Mouse (Mus musculus) midbrain, embryonic 10.5 days (tissue): ENCODE measurements around the gene Shank1. TPM values are rescaled to one million over a fixed set of nuclear protein-coding genes. Genes with fewer than 3 reads are reported as not detected.

Experiments
- DNase-seq: peaks from one replicate; pipeline ENCODE4 v3.0.0-alpha.2; 2017; ENCODE audit warnings: low spot score
- H3K27ac ChIP-seq: fragments of 300-500 bp; sonication (generic); replicated peaks from 2 replicates; pipeline ENCODE4 v1.5.1; 2016; ENCODE audit warnings: mild to moderate bottlenecking
- H3K27me3 ChIP-seq: fragments of 300-500 bp; sonication (generic); 2 replicates; pipeline ENCODE4 v1.6.1; 2016; ENCODE audit warnings: low read depth, mild to moderate bottlenecking; ENCODE audit not compliant: poor library complexity, severe bottlenecking
- H3K36me3 ChIP-seq: fragments of 300-500 bp; sonication (generic); 2 replicates; pipeline ENCODE4 v1.6.1; 2016; ENCODE audit warnings: mild to moderate bottlenecking, moderate library complexity
- H3K4me1 ChIP-seq: fragments of 300-500 bp; sonication (generic); 2 replicates; pipeline ENCODE4 v1.6.1; 2016
- H3K4me3 ChIP-seq: fragments of 300-500 bp; sonication (generic); 2 replicates; pipeline ENCODE4 v1.5.1; 2016; ENCODE audit warnings: mild to moderate bottlenecking, moderate library complexity
- H3K9me3 ChIP-seq: fragments of 300-500 bp; sonication (generic); replicated peaks from 2 replicates; pipeline ENCODE4 v1.6.1; 2016; ENCODE audit warnings: mild to moderate bottlenecking
- WGBS: fragments of 180-500 bp; shearing (Covaris S2); methylation state at CpG from one replicate; pipeline ENCODE4 v1.1.7; 2016; 5-methylcytosine and 5-hydroxymethylcytosine counted together
- polyA plus RNA-seq: library from polyadenylated mRNA; unstranded; fragments of >200 nt; fragmentation: Nextera tagmentation; extraction: Ambion mirVana; gene quantifications from 2 replicates; pipeline ENCODE4 v1.2.1, GENCODE M21; 2016

The Shank1 gene
- polyA plus RNA-seq, 1 experiment from 2014 or later, result 1.5 TPM

DNA sequence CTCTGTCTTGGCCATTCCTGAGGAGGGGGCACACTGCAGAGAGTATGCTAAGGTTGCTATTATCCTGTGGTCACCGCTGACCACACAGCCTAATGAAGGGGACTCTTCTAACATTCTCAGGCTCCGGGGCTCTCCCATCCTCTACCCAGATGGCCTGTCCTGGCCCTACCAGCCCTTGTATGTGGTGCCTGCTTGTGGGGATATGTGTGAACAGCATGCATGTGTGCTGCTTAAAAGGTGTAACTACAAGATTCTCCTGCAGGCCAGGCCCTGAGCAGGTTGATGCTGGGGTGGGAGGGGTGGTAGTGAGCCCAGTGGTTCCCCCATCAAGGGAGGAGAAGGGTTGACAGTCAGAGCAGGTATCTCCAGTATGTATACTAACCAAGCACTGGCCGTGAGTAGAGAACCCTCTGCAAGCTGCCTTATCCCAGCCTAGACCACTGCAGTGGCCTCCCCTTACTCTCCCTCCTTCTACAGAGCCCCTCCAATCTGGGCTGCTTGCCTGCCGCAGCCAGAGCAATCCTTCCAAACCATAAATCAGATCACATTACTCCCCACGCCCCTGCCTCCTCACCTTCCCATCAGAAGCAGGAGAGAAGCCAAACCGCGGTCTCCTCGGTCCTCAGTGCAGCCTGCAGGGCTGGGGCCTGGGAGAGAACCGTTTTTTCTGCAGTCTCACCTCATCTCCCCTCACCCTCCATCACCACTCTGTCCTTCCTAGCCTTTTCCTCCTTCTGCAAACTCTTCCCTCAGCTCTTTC, 2.6 kb upstream of the Shank1 start:
- 53% methylated on average over 9 of the region's 9 CpGs for WGBS
- Histone ChIP-seq H3K27me3 (peaks cover 64% of the 10 kb centered on the region), H3K36me3 (no peaks in the 10 kb centered on the region), H3K4me1 (peaks cover 61% of the 10 kb centered on the region), H3K27ac (no peak overlapping the region), H3K9me3 (no peaks in the 10 kb centered on the region), H3K4me3 (no peak overlapping the region)
- DNase-seq, result no peak

DNA sequence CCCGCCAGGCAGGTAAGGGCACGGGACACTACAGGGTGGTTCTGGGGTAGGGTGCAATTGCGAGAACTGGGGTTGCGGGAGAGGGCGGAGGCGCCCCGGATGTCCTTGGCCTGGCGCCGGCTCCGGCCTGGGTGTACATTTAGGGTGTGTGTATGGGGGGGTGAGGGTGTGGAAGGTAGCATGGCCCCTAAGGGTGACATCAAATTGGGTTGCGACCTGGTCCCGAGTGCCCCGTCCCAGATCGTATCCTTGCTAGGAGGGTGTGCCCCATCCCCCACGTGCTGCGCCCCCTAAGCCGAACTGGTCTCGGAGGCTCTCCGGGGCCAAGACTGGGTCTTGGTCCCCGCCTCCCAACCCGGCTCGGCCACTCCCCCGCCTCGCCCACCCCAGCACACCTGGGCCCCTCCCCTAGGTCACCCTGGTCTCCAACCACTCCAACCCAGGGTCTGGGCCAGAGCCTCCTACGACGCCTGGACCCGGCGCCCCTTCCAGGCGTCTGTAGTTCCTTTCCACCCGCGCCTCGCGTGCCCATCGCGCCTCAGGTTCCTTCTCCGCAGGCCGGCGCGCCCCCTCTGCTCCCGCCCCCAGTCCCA, 328 bp downstream of the Shank1 start:
- H3K27me3 ChIP-seq, result peaks cover 72% of the 10 kb centered on the region
- 0% methylated on average over 40 of the region's 40 CpGs for WGBS
- peak overlapping the region; percentile 91 for H3K27ac ChIP-seq

GRCm38 (mm10) chr7:44310878-44311712, 1.0 kb downstream of the Shank1 start:
- WGBS, result under 1% methylated on average over 38 of the region's 38 CpGs
- Histone ChIP-seq H3K27ac (peak overlapping the region; percentile 91), H3K4me3 (peak overlapping the region; percentile 70), H3K9me3 (no peaks in the 10 kb centered on the region), H3K27me3 (peaks cover 71% of the 10 kb centered on the region), H3K4me1 (peaks cover 39% of the 10 kb centered on the region), H3K36me3 (peaks cover 14% of the 10 kb centered on the region)
- DNase-seq, result peak; percentile 71

More for the DNA sequence above, 328 bp downstream of the Shank1 start:
- H3K4me3 ChIP-seq, result peak overlapping the region; percentile 70
- H3K9me3 ChIP-seq, result no peaks in the 10 kb centered on the region
- peaks cover 12% of the 10 kb centered on the region for H3K36me3 ChIP-seq
- H3K4me1 ChIP-seq, result peaks cover 46% of the 10 kb centered on the region
- no peak for DNase-seq

DNA sequence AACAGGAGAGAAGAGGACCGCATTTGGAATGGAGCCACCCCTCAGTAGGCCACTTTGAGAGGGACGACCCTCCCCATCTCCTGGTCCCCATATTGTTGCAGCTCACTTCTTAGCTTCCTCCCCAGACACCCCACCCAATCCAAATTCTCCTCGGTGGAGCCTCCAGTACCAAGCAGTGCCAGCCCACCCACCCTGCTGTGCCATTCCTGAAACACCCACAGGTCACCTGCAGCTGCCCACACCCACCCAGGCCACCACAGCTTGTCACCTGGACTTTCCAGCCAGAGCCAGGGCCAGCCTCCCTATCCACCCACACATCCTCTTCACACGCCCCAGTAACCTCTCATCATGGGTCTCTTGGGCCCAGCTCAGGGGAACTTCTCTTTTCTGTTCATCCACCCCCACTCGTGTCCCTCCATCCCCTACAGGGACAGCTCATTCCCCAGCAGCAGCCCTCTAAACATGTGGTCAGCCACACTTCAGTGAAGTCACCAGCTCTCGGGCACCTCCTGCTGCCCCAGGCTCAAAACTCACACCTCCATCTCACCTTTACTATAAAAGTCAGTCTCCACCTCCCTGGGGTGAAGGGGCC, 1.8 kb downstream of the Shank1 start:
- peaks cover 64% of the 10 kb centered on the region for H3K27me3 ChIP-seq
- DNase-seq, result no peak
- peak overlapping the region; percentile 91 for H3K27ac ChIP-seq
- H3K9me3 ChIP-seq, result no peaks in the 10 kb centered on the region
- H3K4me3 ChIP-seq, result peak overlapping the region; percentile 70
- 12% methylated on average over 6 of the region's 6 CpGs for WGBS
- H3K36me3 ChIP-seq, result peaks cover 18% of the 10 kb centered on the region
- H3K4me1 ChIP-seq, result peaks cover 32% of the 10 kb centered on the region

- Histone ChIP-seq H3K4me1 (peaks cover 30% of the 10 kb centered on the region), H3K36me3 (peaks cover 18% of the 10 kb centered on the region), H3K4me3 (no peak overlapping the region), H3K27me3 (peaks cover 57% of the 10 kb centered on the region), H3K9me3 (no peaks in the 10 kb centered on the region), H3K27ac (no peak overlapping the region)
- DNase-seq, result no peak
- 74% methylated on average over 16 of the region's 16 CpGs for WGBS
Observed at GRCm38 (mm10) chr7:44312484-44312883, 2.4 kb downstream of the Shank1 start.

DNA sequence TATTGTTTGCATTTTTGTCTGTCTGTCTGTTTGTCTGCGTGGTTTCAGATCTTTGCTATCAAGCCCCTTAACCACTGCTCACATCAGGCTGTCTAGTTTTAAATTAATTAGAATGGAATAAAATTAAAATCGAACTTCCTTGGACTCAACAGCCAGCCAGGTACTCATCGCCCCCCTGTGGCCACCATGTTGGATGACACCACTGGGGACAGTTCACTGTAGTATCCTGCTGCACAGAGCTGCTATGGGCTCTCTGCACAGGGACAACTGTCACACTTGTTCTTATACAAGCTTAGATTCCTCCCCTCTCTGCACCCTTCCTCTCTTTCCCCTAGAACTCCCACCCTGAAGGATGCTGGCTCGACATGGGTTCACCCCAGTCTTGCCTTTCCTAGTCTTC, 7.9 kb downstream of the Shank1 start:
- WGBS, result 39% methylated on average over 4 of the region's 4 CpGs

DNA sequence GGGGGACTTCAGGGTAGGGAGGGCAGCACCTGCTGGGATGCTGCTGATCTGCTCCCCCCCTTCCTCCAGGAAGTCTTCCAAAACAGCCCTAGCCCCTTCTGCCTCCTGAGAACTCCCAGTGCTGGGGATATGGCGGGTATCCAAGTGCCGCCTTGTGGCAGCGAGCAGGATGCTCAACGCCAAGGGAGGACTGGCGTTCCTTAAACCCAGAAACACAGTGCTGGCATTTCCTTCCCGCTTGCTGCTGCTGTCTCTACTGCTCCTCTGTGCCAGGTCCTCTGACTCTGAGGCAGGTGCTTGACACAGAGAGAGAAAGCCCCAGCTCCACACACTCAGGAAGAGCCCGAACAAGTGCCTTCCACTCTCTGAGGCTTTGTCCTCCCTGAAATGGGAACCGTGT, 10.8 kb downstream of the Shank1 start:
- peaks cover 6% of the 10 kb centered on the region; the same call in 1 of the 2 replicates for H3K27me3 ChIP-seq
- no peaks in the 10 kb centered on the region for H3K9me3 ChIP-seq
- H3K27ac ChIP-seq, result no peak overlapping the region
- H3K4me1 ChIP-seq, result no peaks in the 10 kb centered on the region
- H3K4me3 ChIP-seq, result no peak overlapping the region
- H3K36me3 ChIP-seq, result peaks cover 38% of the 10 kb centered on the region
- DNase-seq, result no peak
- 53% methylated on average over 8 of the region's 8 CpGs for whole genome bisulfite sequencing

More for the DNA sequence above, 7.9 kb downstream of the Shank1 start:
- H3K27ac ChIP-seq, result no peak overlapping the region
- peaks cover 7% of the 10 kb centered on the region for H3K27me3 ChIP-seq
- no peaks in the 10 kb centered on the region for H3K4me1 ChIP-seq
- DNase-seq, result peak; percentile 28
- peaks cover 50% of the 10 kb centered on the region for H3K36me3 ChIP-seq
- no peaks in the 10 kb centered on the region for H3K9me3 ChIP-seq
- H3K4me3 ChIP-seq, result no peak overlapping the region

GRCm38 (mm10) chr7:44322290-44322689, 12.2 kb downstream of the Shank1 start:
- WGBS, result 96% methylated on average over 1 of the region's 1 CpGs
- no peak for DNase-seq
- no peak overlapping the region for H3K4me3 ChIP-seq
- peaks cover 9% of the 10 kb centered on the region for H3K4me1 ChIP-seq
- peaks cover 16% of the 10 kb centered on the region; the same call in 1 of the 2 replicates for H3K27me3 ChIP-seq
- peaks cover 35% of the 10 kb centered on the region for H3K36me3 ChIP-seq
- no peaks in the 10 kb centered on the region for H3K9me3 ChIP-seq
- H3K27ac ChIP-seq, result no peak overlapping the region

- 73% methylated on average over 6 of the region's 6 CpGs for WGBS
- Histone ChIP-seq H3K36me3 (peaks cover 7% of the 10 kb centered on the region; the same call in 1 of the 2 replicates), H3K9me3 (no peaks in the 10 kb centered on the region), H3K27me3 (peaks cover 12% of the 10 kb centered on the region; the same call in 1 of the 2 replicates), H3K4me3 (no peak overlapping the region), H3K27ac (no peak overlapping the region; the same call in 1 of the 2 replicates), H3K4me1 (peaks cover 11% of the 10 kb centered on the region)
- no peak for DNase-seq
Observed at GRCm38 (mm10) chr7:44326614-44327013, 16.6 kb downstream of the Shank1 start.

GRCm38 (mm10) chr7:44332336-44332735, 22.3 kb downstream of the Shank1 start:
- Histone ChIP-seq H3K4me3 (no peak overlapping the region), H3K27ac (no peak overlapping the region), H3K27me3 (peaks cover 44% of the 10 kb centered on the region), H3K4me1 (peaks cover 24% of the 10 kb centered on the region), H3K9me3 (no peaks in the 10 kb centered on the region), H3K36me3 (no peaks in the 10 kb centered on the region)
- 72% methylated on average over 3 of the region's 3 CpGs for WGBS
- no peak for DNase-seq

- peaks cover 62% of the 10 kb centered on the region for H3K27me3 ChIP-seq
- H3K36me3 ChIP-seq, result no peaks in the 10 kb centered on the region
- DNase-seq, result no peak
- H3K9me3 ChIP-seq, result no peaks in the 10 kb centered on the region
- H3K27ac ChIP-seq, result no peak overlapping the region
- H3K4me3 ChIP-seq, result no peak overlapping the region
- WGBS, result 73% methylated on average over 14 of the region's 14 CpGs
- H3K4me1 ChIP-seq, result peaks cover 25% of the 10 kb centered on the region
Observed at GRCm38 (mm10) chr7:44334139-44334538, 24.1 kb downstream of the Shank1 start.
